Mouse (Mus musculus) forebrain, embryonic 12.5 days (tissue): ENCODE data around the gene Mthfd2l. TPM values are rescaled to one million over a fixed set of nuclear protein-coding genes. Genes with fewer than 3 reads are reported as not detected.

ENCODE experiments used
- ATAC-seq: fragments of 200-750 bp; cut with Nextera tagmentation; 2 replicates; pipeline ENCODE4 v1.8.0; 2017; ENCODE audit warnings: moderate TSS enrichment; ENCODE audit not compliant: low FRiP score
- H3K27ac ChIP-seq: fragments of 300-500 bp; sonication (generic); 2 replicates; pipeline ENCODE4 v1.5.1; 2016; ENCODE audit warnings: mild to moderate bottlenecking
- H3K27me3 ChIP-seq: fragments of 300-500 bp; sonication (generic); 2 replicates; pipeline ENCODE4 v1.6.1; 2016; ENCODE audit warnings: mild to moderate bottlenecking
- H3K36me3 ChIP-seq: fragments of 300-500 bp; sonication (generic); replicated peaks from 2 replicates; pipeline ENCODE4 v1.6.1; 2016; ENCODE audit warnings: mild to moderate bottlenecking
- H3K4me1 ChIP-seq: fragments of 300-500 bp; sonication (generic); 2 replicates; pipeline ENCODE4 v1.6.1; 2016
- H3K4me2 ChIP-seq: fragments of 300-500 bp; sonication (generic); 2 replicates; pipeline ENCODE4 v1.6.1; 2016; ENCODE audit warnings: mild to moderate bottlenecking, moderate library complexity
- H3K4me3 ChIP-seq: fragments of 300-500 bp; sonication (generic); replicated peaks from 2 replicates; pipeline ENCODE4 v1.5.1; 2016; ENCODE audit warnings: mild to moderate bottlenecking
- H3K9ac ChIP-seq: fragments of 300-500 bp; sonication (generic); 2 replicates; pipeline ENCODE4 v1.6.1; 2016; ENCODE audit warnings: mild to moderate bottlenecking
- H3K9me3 ChIP-seq: fragments of 300-500 bp; sonication (generic); 2 replicates; pipeline ENCODE4 v1.6.1; 2016
- WGBS: fragments of 180-500 bp; shearing (Covaris S2); methylation state at CpG from one replicate; pipeline ENCODE4 v1.1.7; 2016; 5-methylcytosine and 5-hydroxymethylcytosine counted together
- polyA plus RNA-seq: library from polyadenylated mRNA; unstranded; fragments of >200 nt; fragmentation: Nextera tagmentation; extraction: Ambion mirVana; gene quantifications from 2 replicates; pipeline ENCODE4 v1.2.1, GENCODE M21; 2016

The Mthfd2l gene
- polyA plus RNA-seq, 1 experiment from 2014 or later, result 96.0 TPM

- Histone ChIP-seq H3K9me3 (no peaks in the 10 kb centered on the region), H3K4me1 (no peaks in the 10 kb centered on the region), H3K27me3 (no peaks in the 10 kb centered on the region), H3K4me3 (no peak overlapping the region), H3K4me2 (no peak overlapping the region), H3K36me3 (peaks cover 5% of the 10 kb centered on the region; the same call in 1 of the 2 replicates), H3K27ac (no peak overlapping the region), H3K9ac (no peak overlapping the region)
- WGBS, result 68% methylated on average over 4 of the region's 4 CpGs
- ATAC-seq, result no peak
These were observed 33.4 kb downstream of the Mthfd2l start for GRCm38 (mm10) chr5:90964316-90964715.

- Histone ChIP-seq H3K9ac (no peak overlapping the region), H3K4me2 (no peak overlapping the region), H3K9me3 (no peaks in the 10 kb centered on the region), H3K36me3 (peaks cover under 1% of the 10 kb centered on the region; the same call in 1 of the 2 replicates), H3K4me3 (no peak overlapping the region), H3K27me3 (no peaks in the 10 kb centered on the region), H3K4me1 (no peaks in the 10 kb centered on the region), H3K27ac (no peak overlapping the region)
- WGBS, result 90% methylated on average over 4 of the region's 4 CpGs
- ATAC-seq, result no peak
These were observed 33.8 kb downstream of the Mthfd2l start for GRCm38 (mm10) chr5:90964764-90965163.

- no peak overlapping the region for H3K27ac ChIP-seq
- no peaks in the 10 kb centered on the region for H3K27me3 ChIP-seq
- no peak overlapping the region for H3K4me2 ChIP-seq
- H3K9me3 ChIP-seq, result no peaks in the 10 kb centered on the region
- no peak overlapping the region for H3K4me3 ChIP-seq
- H3K9ac ChIP-seq, result no peak overlapping the region
- WGBS, result 62% methylated on average over 4 of the region's 4 CpGs
- ATAC-seq, result no peak
- H3K36me3 ChIP-seq, result no peaks in the 10 kb centered on the region; the same call in 1 of the 2 replicates
- no peaks in the 10 kb centered on the region for H3K4me1 ChIP-seq
These were observed 34.5 kb downstream of the Mthfd2l start for GRCm38 (mm10) chr5:90965386-90965785.

GRCm38 (mm10) chr5:90977244-90977643 is 46.3 kb downstream of the Mthfd2l start:
- no peaks in the 10 kb centered on the region for H3K9me3 ChIP-seq
- no peaks in the 10 kb centered on the region for H3K27me3 ChIP-seq
- peak; percentile 61; the same call in 1 of the 2 replicates for ATAC-seq
- no peak overlapping the region for H3K4me3 ChIP-seq
- no peak overlapping the region for H3K9ac ChIP-seq
- WGBS, result 82% methylated on average over 4 of the region's 4 CpGs
- no peak overlapping the region for H3K27ac ChIP-seq
- H3K4me2 ChIP-seq, result no peak overlapping the region
- H3K36me3 ChIP-seq, result peaks cover 12% of the 10 kb centered on the region
- H3K4me1 ChIP-seq, result no peaks in the 10 kb centered on the region

GRCm38 (mm10) chr5:90980297-90980696 is 49.4 kb downstream of the Mthfd2l start:
- WGBS, result 89% methylated on average over 7 of the region's 7 CpGs
- H3K36me3 ChIP-seq, result 0 out of 2 replicates have a peak, but pooled peaks cover 7% of the 10 kb centered on the region

GRCm38 (mm10) chr5:90987605-90988004 is 56.7 kb downstream of the Mthfd2l start:
- WGBS, result 38% methylated on average over 5 of the region's 5 CpGs
- H3K36me3 ChIP-seq, result no peaks in the 10 kb centered on the region
- 0 out of 2 replicates have a peak, but pooled peaks cover 4% of the 10 kb centered on the region for H3K4me1 ChIP-seq
- 0 out of 2 replicates have a peak, but pooled peaks cover 2% of the 10 kb centered on the region for H3K27me3 ChIP-seq
- no peak overlapping the region for H3K4me3 ChIP-seq
- no peak overlapping the region for H3K9ac ChIP-seq
- H3K9me3 ChIP-seq, result no peaks in the 10 kb centered on the region
- ATAC-seq, result peak; percentile 96
- H3K4me2 ChIP-seq, result peak overlapping the region; percentile 21; the same call in 1 of the 2 replicates
- no peak overlapping the region for H3K27ac ChIP-seq

More at GRCm38 (mm10) chr5:90980297-90980696, 49.4 kb downstream of the Mthfd2l start:
- Histone ChIP-seq H3K27me3 (0 out of 2 replicates have a peak, but pooled peaks cover 2% of the 10 kb centered on the region), H3K4me2 (no peak overlapping the region), H3K27ac (no peak overlapping the region), H3K4me1 (no peaks in the 10 kb centered on the region), H3K9ac (no peak overlapping the region), H3K9me3 (no peaks in the 10 kb centered on the region), H3K4me3 (no peak overlapping the region)
- no peak for ATAC-seq

GRCm38 (mm10) chr5:90988149-90988548 is 57.2 kb downstream of the Mthfd2l start:
- no peaks in the 10 kb centered on the region for H3K9me3 ChIP-seq
- WGBS, result 35% methylated on average over 3 of the region's 3 CpGs
- no peak overlapping the region for H3K4me2 ChIP-seq
- 0 out of 2 replicates have a peak, but pooled peaks cover 4% of the 10 kb centered on the region for H3K4me1 ChIP-seq
- 0 out of 2 replicates have a peak, but pooled peaks have one; percentile 52 for ATAC-seq
- H3K4me3 ChIP-seq, result no peak overlapping the region
- H3K36me3 ChIP-seq, result no peaks in the 10 kb centered on the region
- H3K27me3 ChIP-seq, result 0 out of 2 replicates have a peak, but pooled peaks cover 2% of the 10 kb centered on the region
- H3K9ac ChIP-seq, result no peak overlapping the region
- no peak overlapping the region for H3K27ac ChIP-seq

GRCm38 (mm10) chr5:90988592-90988991 is 57.7 kb downstream of the Mthfd2l start:
- no peak for ATAC-seq
- H3K4me2 ChIP-seq, result no peak overlapping the region
- 0 out of 2 replicates have a peak, but pooled peaks cover 2% of the 10 kb centered on the region for H3K27me3 ChIP-seq
- H3K9ac ChIP-seq, result no peak overlapping the region
- H3K9me3 ChIP-seq, result no peaks in the 10 kb centered on the region
- no peak overlapping the region for H3K27ac ChIP-seq
- no peak overlapping the region for H3K4me3 ChIP-seq
- WGBS, result 85% methylated on average over 4 of the region's 4 CpGs
- H3K36me3 ChIP-seq, result no peaks in the 10 kb centered on the region
- 0 out of 2 replicates have a peak, but pooled peaks cover 4% of the 10 kb centered on the region for H3K4me1 ChIP-seq

- Histone ChIP-seq H3K4me1 (no peaks in the 10 kb centered on the region), H3K4me3 (no peak overlapping the region), H3K27me3 (no peaks in the 10 kb centered on the region), H3K9me3 (no peaks in the 10 kb centered on the region), H3K9ac (no peak overlapping the region), H3K36me3 (peaks cover 8% of the 10 kb centered on the region), H3K4me2 (no peak overlapping the region), H3K27ac (no peak overlapping the region)
- WGBS, result 94% methylated on average over 8 of the region's 8 CpGs
- no peak for ATAC-seq
These were observed 69.0 kb downstream of the Mthfd2l start for GRCm38 (mm10) chr5:90999942-91000341.

- 91% methylated on average over 10 of the region's 10 CpGs for WGBS
- Histone ChIP-seq H3K4me2 (no peak overlapping the region), H3K27ac (no peak overlapping the region), H3K4me3 (no peak overlapping the region), H3K9ac (no peak overlapping the region), H3K36me3 (no peaks in the 10 kb centered on the region), H3K27me3 (no peaks in the 10 kb centered on the region), H3K9me3 (no peaks in the 10 kb centered on the region), H3K4me1 (no peaks in the 10 kb centered on the region)
- ATAC-seq, result no peak
These were observed 84.3 kb downstream of the Mthfd2l start for GRCm38 (mm10) chr5:91015216-91015615.

GRCm38 (mm10) chr5:91023114-91023513 is 92.2 kb downstream of the Mthfd2l start:
- no peaks in the 10 kb centered on the region for H3K4me1 ChIP-seq
- H3K27me3 ChIP-seq, result no peaks in the 10 kb centered on the region
- H3K4me2 ChIP-seq, result no peak overlapping the region
- no peaks in the 10 kb centered on the region for H3K36me3 ChIP-seq
- H3K9me3 ChIP-seq, result no peaks in the 10 kb centered on the region
- WGBS, result 93% methylated on average over 8 of the region's 8 CpGs
- H3K27ac ChIP-seq, result no peak overlapping the region
- ATAC-seq, result no peak
- H3K4me3 ChIP-seq, result no peak overlapping the region
- no peak overlapping the region for H3K9ac ChIP-seq

GRCm38 (mm10) chr5:91027164-91027563 is 96.2 kb downstream of the Mthfd2l start, which contains the start of gene Epgn:
Gene Epgn (plus strand): TSS chr5:91027464.
- Histone ChIP-seq H3K27ac (no peak within 1 kb of the TSS), H3K36me3 (no peaks in the 10 kb centered on the region), H3K4me1 (no peaks in the 10 kb centered on the region), H3K4me2 (no peak within 1 kb of the TSS), H3K9ac (no peak within 1 kb of the TSS), H3K27me3 (no peaks in the 10 kb centered on the region), H3K9me3 (no peaks in the 10 kb centered on the region), H3K4me3 (no peak within 1 kb of the TSS)
- ATAC-seq, result no peak
- WGBS, result 86% methylated on average over 6 of the region's 6 CpGs

GRCm38 (mm10) chr5:91027840-91028239 is 96.9 kb downstream of the Mthfd2l start:
- H3K4me2 ChIP-seq, result no peak overlapping the region
- no peaks in the 10 kb centered on the region for H3K27me3 ChIP-seq
- H3K9me3 ChIP-seq, result no peaks in the 10 kb centered on the region
- 88% methylated on average over 1 of the region's 1 CpGs for WGBS
- no peak for ATAC-seq
- no peak overlapping the region for H3K27ac ChIP-seq
- no peak overlapping the region for H3K4me3 ChIP-seq
- H3K4me1 ChIP-seq, result no peaks in the 10 kb centered on the region
- H3K9ac ChIP-seq, result no peak overlapping the region
- no peaks in the 10 kb centered on the region for H3K36me3 ChIP-seq
